Mouse (Mus musculus) cortical plate, adult 2 months (tissue): ENCODE results near the gene Zfp729a. TPM values are rescaled to one million over a fixed set of nuclear protein-coding genes. Genes with fewer than 3 reads are reported as not detected.

ENCODE experiments used
- H3K27ac ChIP-seq: fragments of 200-500 bp; 2 replicates; pipeline ENCODE4 v1.5.1; 2012; ENCODE audit warnings: low read length, control low read depth, inconsistent platforms; ENCODE audit not compliant: insufficient read depth
- H3K4me1 ChIP-seq: fragments of 200-500 bp; 2 replicates; pipeline ENCODE4 v1.6.1; 2011; ENCODE audit warnings: low read length; ENCODE audit not compliant: control insufficient read depth, insufficient read depth
- H3K4me3 ChIP-seq: fragments of 200-500 bp; 2 replicates; pipeline ENCODE4 v1.5.1; 2011; ENCODE audit warnings: mild to moderate bottlenecking, low read length, control low read depth; ENCODE audit not compliant: insufficient read depth
- CTCF ChIP-seq: fragments of 200-500 bp; IDR thresholded peaks from 2 replicates; pipeline ENCODE4 v1.5.1; 2011; ENCODE audit warnings: mild to moderate bottlenecking, control low read depth, low read length; ENCODE audit not compliant: insufficient read depth; ENCODE audit errors: extremely low read depth
- POLR2A ChIP-seq: fragments of 200-500 bp; IDR thresholded peaks from 2 replicates; pipeline ENCODE4 v1.6.1; 2011; ENCODE audit warnings: mild to moderate bottlenecking, low read length, control low read depth; ENCODE audit not compliant: insufficient read depth; ENCODE audit errors: extremely low read depth
- polyA plus RNA-seq: library from polyadenylated mRNA; depleted of rRNA; stranded (reverse); fragments of >200 nt; gene quantifications from 2 replicates; pipeline ENCODE4 v1.2.3, GENCODE M21; 2012; rRNA removed

Gene Zfp729a
- polyA plus RNA-seq, 1 experiment: 3.8 TPM

DNA sequence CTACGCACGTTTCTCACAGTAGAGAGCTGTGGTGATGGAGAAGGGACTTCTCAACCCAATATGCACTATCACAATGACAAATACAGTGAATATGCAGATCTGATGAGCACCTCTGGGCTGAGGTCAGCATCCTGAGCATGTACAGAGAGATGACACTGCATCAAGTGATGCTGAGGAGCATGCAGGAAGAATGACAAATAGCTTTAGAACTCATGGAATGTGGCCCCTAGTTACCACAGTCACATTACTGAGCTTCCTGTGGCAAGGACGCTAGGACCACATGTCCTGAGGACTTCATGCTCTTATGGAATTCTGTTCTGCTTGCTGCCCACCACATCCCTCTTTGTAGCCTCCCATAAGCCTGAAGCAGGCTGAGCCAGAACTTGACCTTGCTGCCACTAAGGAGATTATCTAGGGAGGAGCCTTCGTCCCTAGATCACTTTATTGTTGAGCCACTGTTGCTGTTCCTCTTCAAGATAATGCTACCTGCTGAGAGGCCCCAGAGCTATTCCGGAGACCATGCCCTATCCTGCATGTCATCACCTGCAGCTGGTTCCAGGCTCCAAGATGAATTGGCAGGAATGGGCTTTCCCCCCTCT lies 64.9 kb downstream of the Zfp729a start:
- H3K4me1 ChIP-seq: no peaks in the 10 kb centered on the region
- no peak overlapping the region for H3K4me3 ChIP-seq
- TF ChIP-seq CTCF: no peak
- TF ChIP-seq POLR2A: no peak
- no peak overlapping the region for H3K27ac ChIP-seq

Other genes with a start within 250 kb of the Zfp729a start
- gene Zfp429, start 238.0 kb downstream of the Zfp729a start, polyA plus RNA-seq: 3.9 and 4.6 TPM in 2 replicates
- gene Zfp459, start 216.4 kb downstream of the Zfp729a start, polyA plus RNA-seq: 3.8 and 4.5 TPM in 2 replicates
- 9.1 TPM in 2 replicates for gene Zfp874a, start 186.2 kb downstream of the Zfp729a start, polyA plus RNA-seq
- gene Zfp874b, start 153.5 kb downstream of the Zfp729a start, polyA plus RNA-seq: 10.0 and 11.5 TPM in 2 replicates
- 5.6 and 5.7 TPM in 2 replicates for gene Zfp58, start 137.2 kb downstream of the Zfp729a start, polyA plus RNA-seq
- gene Gm26965, start 111.6 kb downstream of the Zfp729a start, polyA plus RNA-seq: 0.15 TPM in 1 of 2 replicates, not detected in the other
- 27.9 and 29.4 TPM in 2 replicates for gene Zfp87, start 111.6 kb downstream of the Zfp729a start, polyA plus RNA-seq
- 5.0 and 5.2 TPM in 2 replicates for gene Zfp748, start 84.0 kb downstream of the Zfp729a start, polyA plus RNA-seq
- 3.4 and 3.5 TPM in 2 replicates for gene Zfp729b, start 28.1 kb downstream of the Zfp729a start, polyA plus RNA-seq
- gene Gm49345, start within 50 bp of the Zfp729a start, polyA plus RNA-seq: not detected in 2 replicates
- 11.9 and 13.8 TPM in 2 replicates for gene Zfp738, start 49.3 kb upstream of the Zfp729a start, polyA plus RNA-seq
- 4.8 and 5.1 TPM in 2 replicates for gene Zfp65, start 91.4 kb upstream of the Zfp729a start, polyA plus RNA-seq
- gene Zfp85, start 117.4 kb upstream of the Zfp729a start, polyA plus RNA-seq: 3.6 and 3.7 TPM in 2 replicates
- 3.1 and 3.2 TPM in 2 replicates for gene Zfp493, start 141.9 kb upstream of the Zfp729a start, polyA plus RNA-seq
- gene Zfp273, start 175.9 kb upstream of the Zfp729a start, polyA plus RNA-seq: 4.4 and 5.8 TPM in 2 replicates
- 16.6 and 18.0 TPM in 2 replicates for gene Gm10037, start 193.3 kb upstream of the Zfp729a start, polyA plus RNA-seq
- gene BC048507, start 225.5 kb upstream of the Zfp729a start, polyA plus RNA-seq: 0.21 TPM in 2 replicates